In genomic region chr10:127332211-127332874, GRCm38 (mm10) we compare ENCODE assay signal across 10 mouse cellular contexts. TPM values are rescaled to one million over a fixed set of nuclear protein-coding genes. Genes with fewer than 3 reads are reported as not detected.
DNase-seq lines count a peak whose midpoint lies in the region; ATAC-seq lines count a peak whose summit lies in the region.
"Had no signal": no experiment of that assay in that cellular context is flagged by ENCODE, and none has a peak within 500 bp of the region (broad histone marks: within the 10 kb centered on the region; RNA-seq: fewer than 3 reads in every experiment).

No protein-coding gene starts in this region.

- no peaks in the 10 kb centered on the region for H3K36me3 ChIP-seq in forebrain, embryonic 11.5 days (ENCODE audit: control insufficient read depth, insufficient read depth, low read length)
- 0 out of 2 replicates have a peak, but pooled peaks cover 15% of the 10 kb centered on the region for H3K36me3 ChIP-seq in liver, embryonic 13.5 days

- no peaks in the 10 kb centered on the region for H3K9me3 ChIP-seq in forebrain, embryonic 11.5 days (ENCODE audit: control insufficient read depth, low read length)
- H3K9me3 ChIP-seq in liver, embryonic 13.5 days (replicated peaks), result no peaks in the 10 kb centered on the region

- no peak overlapping the region for H3K27ac ChIP-seq in forebrain, embryonic 11.5 days (ENCODE audit: low read depth, low read length)
- no peak overlapping the region for H3K27ac ChIP-seq in liver, embryonic 13.5 days

- H3K4me2 ChIP-seq in forebrain, embryonic 11.5 days (ENCODE audit: low read depth, low read length, severe bottlenecking), result peak overlapping the region; percentile 47
- peak overlapping the region; percentile 53 for H3K4me2 ChIP-seq in liver, embryonic 13.5 days

- H3K9ac ChIP-seq in forebrain, embryonic 11.5 days (ENCODE audit: low read length), result no peak overlapping the region; the same call in 1 of the 2 replicates
- peak overlapping the region; percentile 27; the same call in 1 of the 2 replicates for H3K9ac ChIP-seq in liver, embryonic 13.5 days

- peaks cover 20% of the 10 kb centered on the region for H3K27me3 ChIP-seq in forebrain, embryonic 11.5 days (ENCODE audit: control insufficient read depth, insufficient read depth, low read length)
- H3K27me3 ChIP-seq in liver, embryonic 13.5 days, result peaks cover 24% of the 10 kb centered on the region

- 23% methylated on average over 31 of the region's 31 CpGs for WGBS in forebrain, embryonic 11.5 days
- 33% methylated on average over 31 of the region's 31 CpGs for WGBS in liver, embryonic 13.5 days (ENCODE audit: insufficient replicate concordance)

- peak overlapping the region; percentile 22 for H3K4me3 ChIP-seq in forebrain, embryonic 11.5 days (ENCODE audit: low read depth, low read length)
- H3K4me3 ChIP-seq in liver, embryonic 13.5 days (replicated peaks), result peak overlapping the region; percentile 32

- DNase-seq in 416B (ENCODE audit: low read depth), result peak; percentile 25
- DNase-seq in CD4-positive helper T cell, adult 2 months (ENCODE audit: low read depth, low spot score), result peak; percentile 39
- DNase-seq in forebrain, embryonic 11.5 days (ENCODE audit: low spot score), result no peak
- DNase-seq in liver, embryonic 13.5 days, result no peak
- DNase-seq in adrenal gland, adult 8-10 months, result no peak
- DNase-seq in natural killer cell, adult 2 months (ENCODE audit: low spot score in 2 of 2), result no peak
- no peak for DNase-seq in gastrocnemius, adult 8-10 months (ENCODE audit: low spot score in 2 of 2)
- DNase-seq: cerebellum, adult 11-12 months had no signal

- no peaks in the 10 kb centered on the region for H3K4me1 ChIP-seq in forebrain, embryonic 11.5 days (replicated peaks; ENCODE audit: control insufficient read depth, insufficient read depth, low read length)
- peaks cover 22% of the 10 kb centered on the region for H3K4me1 ChIP-seq in liver, embryonic 13.5 days (replicated peaks)

- no peak; the same call in 1 of the 2 replicates for ATAC-seq in forebrain, embryonic 11.5 days (replicated peaks; ENCODE audit: low FRiP score)
- ATAC-seq in liver, embryonic 13.5 days (ENCODE audit: low read depth), result no peak

RNA-seq across cellular contexts. Expression of gene Gli1, which starts 9.4 kb away (rescaled TPM):
- polyA plus RNA-seq in forebrain, embryonic 11.5 days (2014; fragmentation: Nextera tagmentation; extraction: Ambion mirVana), result 6.1 and 6.5 TPM in 2 replicates
- 0.21 and 0.31 TPM in 2 replicates for polyA plus RNA-seq in liver, embryonic 13.5 days (2015; fragmentation: Nextera tagmentation; extraction: Ambion mirVana)
- 1 to 10 TPM; 4.4 to 6.4 (median 5.2) TPM for total RNA-seq in adrenal gland, adult 8-10 months (2022)
- total RNA-seq in gastrocnemius, adult 8-10 months (2022), result under 1 TPM; 0.48 to 0.99 (median 0.78) TPM

RNA-seq across cellular contexts. Expression of gene Arhgap9, which starts 10.6 kb away (rescaled TPM):
- polyA plus RNA-seq in forebrain, embryonic 11.5 days (2014; fragmentation: Nextera tagmentation; extraction: Ambion mirVana), result 0.88 and 1.7 TPM in 2 replicates
- polyA plus RNA-seq in liver, embryonic 13.5 days (2015; fragmentation: Nextera tagmentation; extraction: Ambion mirVana), result 14.0 and 15.1 TPM in 2 replicates
- 1 to 10 TPM; 2.2 to 5.0 (median 3.6) TPM for total RNA-seq in adrenal gland, adult 8-10 months (2022)
- 1 to 10 TPM in 1 of 4 experiments, under 1 TPM in 3; 0.39 to 1.2 (median 0.57) TPM for total RNA-seq in gastrocnemius, adult 8-10 months (2022)

RNA-seq across cellular contexts. Expression of gene Mars, which starts 20.8 kb away (rescaled TPM):
- polyA plus RNA-seq in forebrain, embryonic 11.5 days (2014; fragmentation: Nextera tagmentation; extraction: Ambion mirVana), result 191 and 195 TPM in 2 replicates
- 150 and 166 TPM in 2 replicates for polyA plus RNA-seq in liver, embryonic 13.5 days (2015; fragmentation: Nextera tagmentation; extraction: Ambion mirVana)
- total RNA-seq in adrenal gland, adult 8-10 months (2022), result 100 to 1,000 TPM in 1 of 4 experiments, 10 to 100 TPM in 3; 79.7 to 107 (median 92.0) TPM
- total RNA-seq in gastrocnemius, adult 8-10 months (2022), result 10 to 100 TPM; 59.2 to 76.6 (median 66.0) TPM

RNA-seq across cellular contexts. Expression of gene Inhbe, which starts 21.9 kb away (rescaled TPM):
- 0.05 and 0.07 TPM in 2 replicates for polyA plus RNA-seq in forebrain, embryonic 11.5 days (2014; fragmentation: Nextera tagmentation; extraction: Ambion mirVana)
- polyA plus RNA-seq in liver, embryonic 13.5 days (2015; fragmentation: Nextera tagmentation; extraction: Ambion mirVana), result 0.32 and 0.38 TPM in 2 replicates
- total RNA-seq in adrenal gland, adult 8-10 months (2022), result under 1 TPM in 1 of 4 experiments, not detected in 3; 0.11 TPM
- not detected for total RNA-seq in gastrocnemius, adult 8-10 months (2022)
- polyA plus RNA-seq: stomach, embryonic 14.5 days had no signal

RNA-seq across cellular contexts. Expression of gene Inhbc, which starts 37.9 kb away (rescaled TPM):
- polyA plus RNA-seq in forebrain, embryonic 11.5 days (2014; fragmentation: Nextera tagmentation; extraction: Ambion mirVana), result not detected in 2 replicates
- 1.6 and 2.0 TPM in 2 replicates for polyA plus RNA-seq in liver, embryonic 13.5 days (2015; fragmentation: Nextera tagmentation; extraction: Ambion mirVana)
- total RNA-seq in adrenal gland, adult 8-10 months (2022), result not detected
- total RNA-seq in gastrocnemius, adult 8-10 months (2022), result not detected
- total RNA-seq: left cerebral cortex, postnatal 25 days had no signal

Comparison
In these comparisons a context has a peak if more than half of its experiments do, and no peak if none do; other contexts are left out.
1. DNase-seq: peak in 416B (single experiment) and CD4-positive helper T cell, adult 2 months (single experiment); none in forebrain, embryonic 11.5 days (single experiment), liver, embryonic 13.5 days (single experiment), adrenal gland, adult 8-10 months (single experiment), natural killer cell, adult 2 months (0 of 2) and gastrocnemius, adult 8-10 months (0 of 2).